Mouse (Mus musculus) heart, adult 2 months (tissue): Measurements from ENCODE around the gene Ppp3ca. TPM values are rescaled to one million over a fixed set of nuclear protein-coding genes. Genes with fewer than 3 reads are reported as not detected.

ENCODE experiments used
- DNase-seq, 2 experiments: peaks; one replicate each; pipeline ENCODE4 v3.0.0; 2021
- H3K27ac ChIP-seq: fragments of 200-600 bp; 2 replicates; pipeline ENCODE4 v1.8.1; 2022
- H3K27me3 ChIP-seq: fragments of 200-500 bp; 2 replicates; pipeline ENCODE4 v1.6.1; 2012; ENCODE audit warnings: mild to moderate bottlenecking, low read length, inconsistent platforms, mixed read lengths; ENCODE audit not compliant: control insufficient read depth, insufficient read depth
- H3K36me3 ChIP-seq: fragments of 200-500 bp; 2 replicates; pipeline ENCODE4 v1.6.1; 2012; ENCODE audit warnings: low read length, inconsistent platforms; ENCODE audit not compliant: control insufficient read depth, insufficient read depth
- H3K4me1 ChIP-seq: fragments of 200-500 bp; 2 replicates; pipeline ENCODE4 v1.6.1; 2011; ENCODE audit warnings: low read length; ENCODE audit not compliant: control insufficient read depth, insufficient read depth
- H3K4me3 ChIP-seq: fragments of 200-600 bp; 2 replicates; pipeline ENCODE4 v1.8.1; 2022
- H3K79me2 ChIP-seq: fragments of 200-500 bp; replicated peaks from 2 replicates; pipeline ENCODE4 v1.6.1; 2012; ENCODE audit warnings: mild to moderate bottlenecking, inconsistent platforms, low read length, moderate library complexity, mixed read lengths; ENCODE audit not compliant: control insufficient read depth, insufficient read depth
- H3K9ac ChIP-seq: fragments of 200-500 bp; 2 replicates; pipeline ENCODE4 v1.6.1; 2012; ENCODE audit warnings: low read depth, mild to moderate bottlenecking, control low read depth, inconsistent platforms, low read length, mixed read lengths
- CTCF ChIP-seq: fragments of 200-600 bp; IDR thresholded peaks from 2 replicates; pipeline ENCODE4 v1.8.1; 2022; ENCODE audit warnings: antibody characterized with exemption, mild to moderate bottlenecking, moderate library complexity
- EP300 ChIP-seq: fragments of 200-500 bp; IDR thresholded peaks from 2 replicates; pipeline ENCODE4 v1.6.1; 2011; ENCODE audit warnings: low read depth, low read length, control low read depth; ENCODE audit not compliant: insufficient read depth
- POLR2A ChIP-seq: fragments of 200-500 bp; IDR thresholded peaks from 2 replicates; pipeline ENCODE4 v1.6.1; 2011; ENCODE audit warnings: mild to moderate bottlenecking, low read depth, low read length, control low read depth; ENCODE audit not compliant: insufficient read depth
- WGBS: fragments of 180-500 bp; shearing (Covaris S2); methylation state at CpG from one replicate; pipeline ENCODE4 v1.1.7; 2018; 5-methylcytosine and 5-hydroxymethylcytosine counted together
- intact Hi-C: fragments of 180-260 bp; cut with DNase I; formaldehyde crosslinking; loops from one replicate; pipeline ENCODE4 v1.15.1; 2025
- polyA plus RNA-seq: library from polyadenylated mRNA; depleted of rRNA; stranded (reverse); fragments of >200 nt; gene quantifications from 2 replicates; pipeline ENCODE4 v1.2.3, GENCODE M21; 2012
- total RNA-seq, 2 experiments: library from RNA; stranded (reverse); gene quantifications; 2 replicates each; pipeline ENCODE4 v1.2.3; 2021

The Ppp3ca gene
- total and polyA plus RNA-seq, 3 experiments, result 18.3 to 44.3 (median 41.7) TPM

DNA sequence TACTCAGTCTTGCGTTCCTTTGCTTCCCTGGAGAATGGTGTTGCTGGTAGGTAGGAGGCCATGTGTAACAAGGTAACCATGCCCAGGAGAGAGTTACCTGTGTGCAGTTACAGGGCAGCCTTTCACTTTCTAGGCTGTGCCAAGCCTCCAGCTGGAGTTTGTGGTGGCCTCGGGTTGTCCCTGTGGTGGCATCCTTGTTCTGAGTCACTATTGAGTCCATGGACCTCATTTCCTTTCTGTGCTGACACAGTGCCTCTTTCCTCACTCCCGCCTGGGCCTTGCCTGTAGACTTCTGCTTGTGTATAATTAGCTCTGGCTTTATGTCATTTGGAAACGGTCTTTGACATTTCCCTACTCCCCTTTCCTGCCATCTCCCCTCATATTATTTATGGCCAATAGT, 226.4 kb downstream of the Ppp3ca start:
- Histone ChIP-seq H3K4me3 (no peak overlapping the region), H3K4me1 (no peaks in the 10 kb centered on the region), H3K9ac (no peak overlapping the region), H3K27me3 (no peaks in the 10 kb centered on the region), H3K36me3 (no peaks in the 10 kb centered on the region; the same call in 1 of the 2 replicates), H3K79me2 (no peaks in the 10 kb centered on the region), H3K27ac (no peak overlapping the region)
- WGBS, result 79% methylated on average over 4 of the region's 4 CpGs
- intact Hi-C loops, result loop anchor here (5.0 kb wide), 1 partner anchor 224 kb away; the partner anchor contains the start of gene Ppp3ca
- DNase-seq, result no peak
- TF ChIP-seq EP300 (no peak), CTCF (no peak), POLR2A (no peak)

DNA sequence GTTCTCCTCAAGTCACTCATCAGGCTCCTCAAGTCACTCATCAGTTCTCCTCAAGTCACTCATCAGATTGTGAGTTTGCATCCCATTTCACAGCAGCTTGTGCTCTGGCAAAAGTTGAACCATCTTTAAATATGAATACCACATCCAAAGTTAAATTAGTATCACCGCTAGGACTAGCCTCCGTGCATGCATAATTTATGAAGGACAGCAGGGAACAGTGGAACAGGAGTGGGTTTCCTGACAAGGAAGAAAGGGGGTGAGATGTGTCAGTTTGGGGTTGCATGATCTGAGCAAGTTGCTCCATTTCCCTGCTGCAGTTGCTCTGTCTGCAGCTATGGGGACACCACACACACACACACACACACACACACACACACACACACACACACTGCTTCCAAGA, 229.8 kb downstream of the Ppp3ca start:
- Histone ChIP-seq H3K9ac (no peak overlapping the region), H3K27ac (no peak overlapping the region), H3K4me3 (no peak overlapping the region), H3K79me2 (no peaks in the 10 kb centered on the region), H3K4me1 (no peaks in the 10 kb centered on the region), H3K27me3 (no peaks in the 10 kb centered on the region), H3K36me3 (no peaks in the 10 kb centered on the region)
- 95% methylated on average over 2 of the region's 2 CpGs for WGBS
- no peak for DNase-seq
- TF ChIP-seq EP300 (no peak), CTCF (no peak), POLR2A (no peak)
- intact Hi-C loops, result loop anchor here (5.0 kb wide), 1 partner anchor 227 kb away; the partner anchor contains the start of gene Ppp3ca

DNA sequence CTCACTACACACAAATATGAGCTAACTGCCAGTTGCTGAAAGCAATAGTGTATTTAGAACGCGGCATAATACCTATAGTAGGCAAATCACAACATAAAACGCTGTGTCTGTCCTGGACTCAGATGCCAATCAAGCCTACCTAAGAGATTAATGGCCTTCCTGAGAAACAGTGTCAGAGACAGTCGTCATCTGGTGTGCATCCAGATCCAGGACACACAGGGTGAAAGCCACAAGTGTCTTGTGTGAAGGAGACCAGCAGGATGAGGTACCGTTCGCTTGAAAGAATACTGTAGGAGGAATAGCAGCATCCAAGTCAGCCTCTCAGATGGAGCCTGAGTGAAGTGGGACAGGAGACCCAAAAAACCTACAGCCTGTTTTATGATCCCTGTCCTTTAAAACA, 231.1 kb downstream of the Ppp3ca start:
- no peaks in the 10 kb centered on the region for H3K79me2 ChIP-seq
- H3K9ac ChIP-seq, result no peak overlapping the region
- no peak overlapping the region for H3K4me3 ChIP-seq
- TF ChIP-seq POLR2A, result no peak
- no peak for TF ChIP-seq EP300
- TF ChIP-seq CTCF, result no peak
- no peaks in the 10 kb centered on the region for H3K36me3 ChIP-seq
- 93% methylated on average over 6 of the region's 6 CpGs for WGBS
- H3K27ac ChIP-seq, result no peak overlapping the region
- intact Hi-C loops, result no loop called here
- no peaks in the 10 kb centered on the region for H3K4me1 ChIP-seq
- H3K27me3 ChIP-seq, result no peaks in the 10 kb centered on the region
- DNase-seq, result no peak

DNA sequence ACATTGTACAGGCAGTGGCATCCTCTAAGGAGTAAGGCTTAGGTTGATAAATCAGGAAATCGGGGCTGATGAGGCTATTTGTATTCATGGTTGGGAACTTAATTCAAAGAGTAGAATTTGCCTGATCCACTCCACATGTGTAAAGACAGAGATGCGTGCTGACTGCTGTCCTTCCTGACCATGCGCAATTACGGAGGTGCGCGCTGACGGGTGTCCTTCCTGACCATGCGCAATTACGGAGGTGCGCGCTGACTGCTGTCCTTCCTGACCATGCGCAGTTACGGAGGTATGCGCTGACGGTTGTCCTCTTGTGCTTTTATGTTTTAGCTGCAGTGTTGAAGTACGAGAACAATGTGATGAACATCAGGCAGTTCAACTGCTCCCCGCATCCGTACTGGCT, 232.9 kb downstream of the Ppp3ca start:
- TF ChIP-seq CTCF, result no peak
- TF ChIP-seq POLR2A, result no peak
- no peak for TF ChIP-seq EP300
- H3K4me1 ChIP-seq, result no peaks in the 10 kb centered on the region
- intact Hi-C loops, result no loop called here
- H3K27ac ChIP-seq, result no peak overlapping the region
- 97% methylated on average over 18 of the region's 18 CpGs for WGBS
- H3K4me3 ChIP-seq, result no peak overlapping the region
- H3K27me3 ChIP-seq, result no peaks in the 10 kb centered on the region
- H3K79me2 ChIP-seq, result no peaks in the 10 kb centered on the region
- H3K36me3 ChIP-seq, result no peaks in the 10 kb centered on the region
- no peak for DNase-seq
- no peak overlapping the region for H3K9ac ChIP-seq

DNA sequence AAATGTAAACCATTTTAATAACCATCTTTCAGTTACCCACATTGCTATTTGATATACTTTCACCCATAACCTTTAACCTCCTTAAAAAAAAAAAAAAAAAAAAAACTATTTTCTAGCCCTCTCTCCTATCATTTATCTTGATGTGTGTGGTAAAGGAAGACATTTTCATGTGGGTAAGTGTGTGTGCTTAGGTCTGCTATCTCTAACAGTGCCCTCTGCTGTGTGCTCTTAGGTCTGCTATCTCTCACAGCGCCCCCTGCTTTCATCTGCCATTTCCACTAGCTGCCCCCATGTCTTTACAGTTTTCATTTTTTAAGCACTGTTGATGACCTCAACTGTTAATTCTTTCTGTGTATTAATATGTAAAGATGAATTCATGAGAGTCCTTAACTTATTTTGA, 235.7 kb downstream of the Ppp3ca start:
- Histone ChIP-seq H3K79me2 (no peaks in the 10 kb centered on the region), H3K27ac (no peak overlapping the region), H3K4me1 (no peaks in the 10 kb centered on the region), H3K27me3 (no peaks in the 10 kb centered on the region), H3K9ac (no peak overlapping the region), H3K4me3 (no peak overlapping the region), H3K36me3 (peaks cover 2% of the 10 kb centered on the region; the same call in 1 of the 2 replicates)
- WGBS, result 91% methylated on average over 1 of the region's 1 CpGs
- no peak for DNase-seq
- intact Hi-C loops, result no loop called here
- TF ChIP-seq EP300, result no peak
- TF ChIP-seq CTCF, result peak; percentile 67
- TF ChIP-seq POLR2A, result no peak

DNA sequence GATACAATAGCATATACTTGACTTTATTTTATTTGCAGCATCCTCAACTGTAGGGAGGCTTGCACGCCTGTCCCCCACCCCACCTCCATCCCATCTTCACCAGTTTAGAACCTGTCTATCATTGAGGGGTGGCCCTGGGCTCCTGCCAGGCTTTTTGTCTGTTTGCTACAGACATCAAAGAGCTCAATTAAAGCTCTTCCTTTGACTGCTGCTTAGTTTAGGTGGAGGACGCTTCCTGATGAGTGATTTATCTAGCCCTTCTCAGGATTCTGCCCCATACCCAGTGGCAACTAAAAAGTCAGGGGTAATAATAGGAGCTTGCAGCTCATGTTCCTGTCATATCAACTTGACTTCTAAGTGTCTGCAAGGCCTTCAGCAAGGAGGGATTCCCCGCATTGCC, 239.6 kb downstream of the Ppp3ca start:
- Histone ChIP-seq H3K4me1 (no peaks in the 10 kb centered on the region), H3K27ac (no peak overlapping the region), H3K9ac (no peak overlapping the region), H3K4me3 (no peak overlapping the region), H3K79me2 (no peaks in the 10 kb centered on the region), H3K36me3 (peaks cover 2% of the 10 kb centered on the region; the same call in 1 of the 2 replicates), H3K27me3 (no peaks in the 10 kb centered on the region)
- WGBS, result 82% methylated on average over 3 of the region's 3 CpGs
- TF ChIP-seq CTCF, result no peak
- no peak for TF ChIP-seq EP300
- no peak for TF ChIP-seq POLR2A
- no peak for DNase-seq
- intact Hi-C loops, result no loop called here
